Mouse (Mus musculus): ENCODE measurements around the gene Zmpste24. TPM values are rescaled to one million over a fixed set of nuclear protein-coding genes. Genes with fewer than 3 reads are reported as not detected.

The Zmpste24 gene
- polyA plus RNA-seq, 1 experiment from 2014 or later = 25.8 TPM

DNA sequence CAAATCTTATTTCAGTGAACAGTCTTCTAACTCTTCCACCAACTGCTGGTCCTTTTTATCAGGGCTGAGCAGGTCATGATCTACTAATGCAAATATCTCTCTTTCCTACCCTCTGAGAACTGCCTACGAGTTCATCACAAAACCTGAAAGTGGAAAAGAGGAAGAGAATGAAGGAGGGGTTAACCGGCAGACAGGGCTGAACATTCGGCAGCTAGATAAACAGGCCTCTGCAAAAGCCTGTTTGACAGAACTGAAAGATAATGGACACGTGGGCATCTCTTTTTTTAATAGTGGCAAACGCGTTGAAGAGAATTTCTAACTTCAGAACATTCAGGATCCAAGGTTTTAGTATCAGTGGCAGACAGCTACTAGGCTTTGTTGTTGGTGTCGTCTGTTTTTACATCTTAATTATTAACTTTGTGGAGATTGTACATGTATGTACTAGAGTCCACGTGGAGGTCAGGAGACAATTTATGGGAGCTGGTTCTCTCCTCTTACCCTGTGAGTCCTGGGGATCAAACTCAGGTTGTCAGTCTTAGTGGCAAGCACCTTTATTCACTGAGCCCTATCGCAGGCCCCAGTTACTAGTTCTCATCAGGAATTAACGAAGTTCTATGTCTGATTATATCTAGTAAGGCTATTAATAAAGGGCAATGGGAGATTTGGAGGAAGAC lies 83.3 kb downstream of the Zmpste24 start:
- Histone ChIP-seq H3K27me3 (no peaks in the 10 kb centered on the region), H3K4me2 (replicated peaks) (0 out of 2 replicates have a peak overlapping the region, but pooled peaks have one; percentile 95), H3K9ac (no peak overlapping the region), H3K27ac (no peak overlapping the region), H3K36me3 (no peaks in the 10 kb centered on the region), H3K4me3 (no peak overlapping the region), H3K9me3 (no peaks in the 10 kb centered on the region), H3K4me1 (peaks cover 33% of the 10 kb centered on the region)
- no peak for ATAC-seq (ENCODE audit: low FRiP score, low read depth)
- 84% methylated on average over 10 of the region's 10 CpGs for WGBS

DNA sequence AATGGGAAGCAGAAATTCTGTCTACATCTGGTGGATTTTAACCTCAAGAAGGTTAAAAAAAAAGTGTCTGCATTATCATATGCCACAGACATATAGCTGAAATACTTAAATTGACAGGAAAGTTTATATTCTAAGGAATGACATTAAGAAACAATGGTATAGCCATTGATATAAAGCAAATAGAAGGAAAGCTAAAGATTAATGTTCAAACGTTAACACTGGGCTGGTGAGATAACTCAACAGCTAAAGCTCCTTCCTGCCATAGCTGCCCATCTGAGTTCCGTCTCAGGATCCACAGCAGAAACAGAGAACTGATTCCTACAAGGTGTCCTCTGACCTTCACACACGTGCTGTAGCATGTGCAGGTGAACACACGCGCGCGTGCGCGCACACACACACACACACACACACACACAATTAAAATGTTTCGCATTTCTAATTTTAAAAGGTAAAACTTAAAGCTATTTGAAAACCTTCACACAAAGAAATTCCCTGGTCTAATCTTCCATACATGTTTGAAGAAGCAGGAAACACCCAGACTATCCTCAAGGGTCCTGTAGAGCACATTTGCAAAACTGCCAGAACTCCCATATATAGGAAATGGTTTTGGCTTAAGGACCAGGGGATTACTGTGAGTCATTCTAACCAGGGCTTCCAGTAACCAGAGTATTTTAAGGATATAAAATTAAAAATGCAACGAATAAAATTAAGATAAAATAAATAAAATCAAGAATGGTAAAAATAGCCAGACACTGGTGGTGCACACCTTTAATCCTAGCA lies 87.1 kb downstream of the Zmpste24 start:
- Histone ChIP-seq H3K27me3 (no peaks in the 10 kb centered on the region), H3K27ac (no peak overlapping the region), H3K4me2 (replicated peaks) (no peak overlapping the region), H3K36me3 (no peaks in the 10 kb centered on the region), H3K9ac (no peak overlapping the region), H3K4me1 (peaks cover 33% of the 10 kb centered on the region), H3K4me3 (no peak overlapping the region), H3K9me3 (no peaks in the 10 kb centered on the region)
- no peak for ATAC-seq (ENCODE audit: low FRiP score, low read depth)
- WGBS = 77% methylated on average over 11 of the region's 11 CpGs

Other genes with a start within 250 kb of the Zmpste24 start
- gene Rims3, start 243.4 kb downstream of the Zmpste24 start, polyA plus RNA-seq (2015; fragmentation: Nextera tagmentation; extraction: Ambion mirVana) = 0.41 and 0.66 TPM in 2 replicates
- gene Exo5, start 173.2 kb downstream of the Zmpste24 start, polyA plus RNA-seq (2015; fragmentation: Nextera tagmentation; extraction: Ambion mirVana) = 35.8 and 37.1 TPM in 2 replicates
- gene Zfp69, start 146.5 kb downstream of the Zmpste24 start, polyA plus RNA-seq (2015; fragmentation: Nextera tagmentation; extraction: Ambion mirVana) = 10.3 and 11.5 TPM in 2 replicates
- gene Smap2, start 81.0 kb downstream of the Zmpste24 start, polyA plus RNA-seq (2015; fragmentation: Nextera tagmentation; extraction: Ambion mirVana) = 13.4 and 13.5 TPM in 2 replicates
- gene Col9a2, start 58.9 kb downstream of the Zmpste24 start, polyA plus RNA-seq (2015; fragmentation: Nextera tagmentation; extraction: Ambion mirVana) = 100 and 116 TPM in 2 replicates
- gene Tmco2, start 11.0 kb upstream of the Zmpste24 start, polyA plus RNA-seq (2015; fragmentation: Nextera tagmentation; extraction: Ambion mirVana) = not detected in 2 replicates
- 30.4 and 32.8 TPM in 2 replicates for gene Rlf, start 116.8 kb upstream of the Zmpste24 start, polyA plus RNA-seq (2015; fragmentation: Nextera tagmentation; extraction: Ambion mirVana)
- not detected in 2 replicates for gene Gm12888, start 226.7 kb upstream of the Zmpste24 start, polyA plus RNA-seq (2015; fragmentation: Nextera tagmentation; extraction: Ambion mirVana)

Data from limb, embryonic 13.5 days (tissue).